Mouse (Mus musculus) heart, postnatal 0 days (tissue): Measurements from ENCODE around the gene Kat6b. TPM values are rescaled to one million over a fixed set of nuclear protein-coding genes. Genes with fewer than 3 reads are reported as not detected.

Experiments
- ATAC-seq: fragments of 200-750 bp; cut with Nextera tagmentation; 2 replicates; pipeline ENCODE4 v1.8.0; 2017; ENCODE audit warnings: low read depth, moderate number of reproducible peaks, moderate library complexity; ENCODE audit not compliant: insufficient read depth
- DNase-seq: peaks from one replicate; pipeline ENCODE4 v3.0.0-alpha.2; 2016; ENCODE audit warnings: low spot score
- H3K27ac ChIP-seq: fragments of 300-500 bp; sonication (generic); 2 replicates; pipeline ENCODE4 v1.5.1; 2014; ENCODE audit warnings: low read depth, mild to moderate bottlenecking
- H3K27me3 ChIP-seq: fragments of 300-500 bp; sonication (generic); 2 replicates; pipeline ENCODE4 v1.6.1; 2014; ENCODE audit warnings: low read length, mixed read lengths; ENCODE audit not compliant: control insufficient read depth, insufficient read depth
- H3K36me3 ChIP-seq: fragments of 300-500 bp; sonication (generic); replicated peaks from 2 replicates; pipeline ENCODE4 v1.6.1; 2014; ENCODE audit warnings: low read length, mixed read lengths; ENCODE audit not compliant: control insufficient read depth, insufficient read depth
- H3K4me1 ChIP-seq: fragments of 300-500 bp; sonication (generic); 2 replicates; pipeline ENCODE4 v1.6.1; 2014; ENCODE audit warnings: antibody characterized with exemption; ENCODE audit not compliant: control insufficient read depth, insufficient read depth
- H3K4me2 ChIP-seq: fragments of 300-500 bp; sonication (generic); 2 replicates; pipeline ENCODE4 v1.6.1; 2014; ENCODE audit warnings: low read depth, mild to moderate bottlenecking, low read length, moderate library complexity
- H3K4me3 ChIP-seq: fragments of 300-500 bp; sonication (generic); 2 replicates; pipeline ENCODE4 v1.5.1; 2014; ENCODE audit warnings: low read depth, low read length
- H3K9ac ChIP-seq: fragments of 300-500 bp; sonication (generic); replicated peaks from 2 replicates; pipeline ENCODE4 v1.6.1; 2014; ENCODE audit warnings: low read depth, low read length, mixed read lengths
- H3K9me3 ChIP-seq: fragments of 300-500 bp; sonication (generic); replicated peaks from 2 replicates; pipeline ENCODE4 v1.6.1; 2016; ENCODE audit warnings: low read length; ENCODE audit not compliant: control insufficient read depth
- CTCF ChIP-seq: IDR thresholded peaks from 2 replicates; pipeline ENCODE4 v1.5.1; 2016; ENCODE audit warnings: antibody characterized with exemption, control low read depth, low read depth
- EP300 ChIP-seq: IDR thresholded peaks from 2 replicates; pipeline ENCODE4 v1.6.1; 2016; ENCODE audit warnings: antibody characterized with exemption, low read depth
- WGBS: fragments of 180-500 bp; shearing (Covaris S2); extraction: QIAGEN DNeasy Blood & Tissue Kit; methylation state at CpG from one replicate; pipeline ENCODE4 v1.1.7; 2014; 5-methylcytosine and 5-hydroxymethylcytosine counted together
- polyA plus RNA-seq: library from polyadenylated mRNA; unstranded; fragments of >200 nt; fragmentation: Nextera tagmentation; extraction: Ambion mirVana; gene quantifications from 2 replicates; pipeline ENCODE4 v1.2.1, GENCODE M21; 2015
- total RNA-seq: library from RNA; depleted of rRNA; stranded (reverse); fragments of >200 nt; gene quantifications from 2 replicates; pipeline ENCODE4 v1.2.3, GENCODE M21; 2014; ENCODE audit warnings: low replicate concordance; rRNA removed

Gene Kat6b
- total and polyA plus RNA-seq, 2 experiments from 2014 or later, result 5.4 to 52.9 TPM

DNA sequence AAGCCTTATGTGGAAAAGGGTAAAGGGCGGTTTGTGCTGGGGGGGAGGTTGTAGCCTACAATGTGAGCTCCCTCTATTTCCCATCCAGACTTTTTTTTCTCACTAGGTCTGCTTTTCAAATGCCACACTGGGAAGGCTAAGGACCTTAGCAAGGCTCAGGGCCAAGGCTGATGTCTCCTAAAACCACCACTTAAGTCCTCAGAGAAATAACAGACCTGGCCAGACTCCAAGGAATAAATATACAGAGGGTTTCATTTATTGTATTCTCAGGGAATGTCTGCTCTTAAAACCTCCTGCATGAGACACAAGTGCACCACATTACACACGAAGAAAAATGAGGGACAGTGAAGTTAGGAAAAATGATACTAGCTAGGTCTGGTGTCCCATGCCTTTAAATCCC lies 230.0 kb downstream of the Kat6b start:
- ATAC-seq (no peak), DNase-seq (no peak)
- TF ChIP-seq EP300 (no peak), CTCF (no peak)
- H3K9ac ChIP-seq, result no peak overlapping the region
- no peak overlapping the region for H3K4me2 ChIP-seq
- 67% methylated on average over 2 of the region's 2 CpGs for WGBS
- H3K9me3 ChIP-seq, result no peaks in the 10 kb centered on the region
- no peak overlapping the region for H3K4me3 ChIP-seq
- no peaks in the 10 kb centered on the region for H3K27me3 ChIP-seq
- H3K4me1 ChIP-seq, result peaks cover 19% of the 10 kb centered on the region
- no peaks in the 10 kb centered on the region for H3K36me3 ChIP-seq
- H3K27ac ChIP-seq, result no peak overlapping the region

DNA sequence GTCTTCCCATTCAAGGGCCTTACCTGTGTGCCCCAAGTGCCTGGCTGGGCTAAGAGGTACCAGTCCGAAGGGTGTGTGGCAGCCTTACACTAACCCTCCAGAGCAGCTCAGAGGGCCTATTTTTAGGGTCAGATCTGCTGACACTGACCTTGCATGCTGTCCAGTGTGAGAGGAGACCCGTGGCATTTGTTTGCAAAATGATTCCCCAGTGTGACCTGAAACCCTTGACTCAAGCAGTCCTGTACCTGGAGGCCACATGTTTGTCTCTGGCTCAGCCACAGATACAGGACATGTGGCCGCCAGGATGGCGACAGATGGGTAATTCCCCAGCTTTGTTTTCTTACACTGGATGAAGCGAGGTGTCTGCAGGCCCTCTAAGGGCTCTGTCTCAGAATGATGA lies 233.3 kb downstream of the Kat6b start, which contains the start of gene Dupd1:
Dupd1 (minus strand) TSS at position 91 of the 400 bp plus-strand sequence.
- 62% methylated on average over 5 of the region's 5 CpGs for WGBS
- no peak within 1 kb of the TSS for H3K9ac ChIP-seq
- no peak within 1 kb of the TSS for H3K4me2 ChIP-seq
- DNase-seq, result no peak
- H3K9me3 ChIP-seq, result no peaks in the 10 kb centered on the region
- H3K4me1 ChIP-seq, result peaks cover 10% of the 10 kb centered on the region
- H3K4me3 ChIP-seq, result no peak within 1 kb of the TSS
- no peak for ATAC-seq
- H3K27me3 ChIP-seq, result no peaks in the 10 kb centered on the region
- H3K36me3 ChIP-seq, result no peaks in the 10 kb centered on the region
- TF ChIP-seq EP300 (no peak), CTCF (no peak)
- no peak within 1 kb of the TSS for H3K27ac ChIP-seq

GRCm38 (mm10) chr14:21719646-21720383 lies 238.6 kb downstream of the Kat6b start:
- no peak for DNase-seq
- Histone ChIP-seq H3K9ac (no peak overlapping the region), H3K27ac (no peak overlapping the region), H3K36me3 (no peaks in the 10 kb centered on the region), H3K4me3 (no peak overlapping the region), H3K4me1 (peaks cover 15% of the 10 kb centered on the region), H3K4me2 (no peak overlapping the region), H3K9me3 (no peaks in the 10 kb centered on the region), H3K27me3 (no peaks in the 10 kb centered on the region)
- peak; percentile 22; the same call in 1 of the 2 replicates for ATAC-seq
- WGBS, result 16% methylated on average over 17 of the region's 17 CpGs
- no peak for TF ChIP-seq CTCF
- TF ChIP-seq EP300, result no peak

GRCm38 (mm10) chr14:21720430-21721205 lies 239.4 kb downstream of the Kat6b start:
- Histone ChIP-seq H3K4me3 (no peak overlapping the region), H3K4me1 (peaks cover 15% of the 10 kb centered on the region), H3K9ac (no peak overlapping the region), H3K27me3 (no peaks in the 10 kb centered on the region), H3K4me2 (no peak overlapping the region), H3K9me3 (no peaks in the 10 kb centered on the region), H3K36me3 (no peaks in the 10 kb centered on the region), H3K27ac (peak overlapping the region; percentile 4; the same call in 1 of the 2 replicates)
- DNase-seq, result no peak
- 40% methylated on average over 4 of the region's 4 CpGs for WGBS
- no peak for TF ChIP-seq EP300
- no peak for ATAC-seq

Other genes with a start within 250 kb of the Kat6b start
- gene Dupd1, start 233.1 kb downstream of the Kat6b start, total RNA-seq, result not detected in 2 replicates
- 0.15 TPM in 2 replicates for gene Dupd1, start 233.1 kb downstream of the Kat6b start, polyA plus RNA-seq